Mouse (Mus musculus) myocyte (in vitro differentiated cells): ENCODE data around the gene Cadm2.

Source experiments
- MYOD1 ChIP-seq, 3 experiments: IDR thresholded peaks; one replicate each; pipeline ENCODE4 v1.6.1; 2011; ENCODE audit warnings: control low read depth in 2 of 3, low read depth in 2 of 3, mild to moderate bottlenecking in 2 of 3, moderate library complexity in 1 of 3; ENCODE audit not compliant: insufficient read length in 2 of 3, control insufficient read depth in 1 of 3
- POLR2A ChIP-seq: IDR thresholded peaks from one replicate; pipeline ENCODE4 v1.6.1; 2011; ENCODE audit warnings: low read depth, mild to moderate bottlenecking, control low read depth, moderate library complexity; ENCODE audit not compliant: insufficient read length
- TCF3 ChIP-seq: IDR thresholded peaks from one replicate; pipeline ENCODE4 v1.6.1; 2011; ENCODE audit warnings: low read depth, control low read depth; ENCODE audit not compliant: insufficient read length

DNA sequence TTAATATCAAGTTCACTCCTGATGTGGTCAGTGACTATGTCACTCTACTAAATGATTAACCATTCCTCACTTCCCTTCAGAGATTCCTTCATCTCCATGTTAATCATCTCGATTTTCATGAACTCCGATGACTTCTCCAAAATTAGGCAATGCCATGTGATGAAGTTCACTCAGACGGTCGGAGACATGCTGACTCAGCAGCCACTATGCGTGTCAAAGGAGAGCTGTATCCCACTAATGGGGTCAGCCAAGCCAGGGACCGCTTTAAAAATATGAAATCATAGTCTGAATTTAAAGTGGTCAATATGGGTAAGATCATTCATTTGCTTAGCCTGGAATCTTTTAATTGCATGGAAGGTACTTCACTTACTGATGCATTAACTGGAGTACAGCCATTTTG, 29.7 kb downstream of the Cadm2 start:
- no peak for TF ChIP-seq POLR2A
- TF ChIP-seq TCF3: no peak
- no peak for TF ChIP-seq MYOD1 (IDR thresholded peaks at IDR 0.05; ENCODE audit: control insufficient read depth in 1 of 3, insufficient read length in 2 of 3, low read depth in 2 of 3)
